Mouse (Mus musculus): ENCODE measurements around the gene Mrps27.

DNA sequence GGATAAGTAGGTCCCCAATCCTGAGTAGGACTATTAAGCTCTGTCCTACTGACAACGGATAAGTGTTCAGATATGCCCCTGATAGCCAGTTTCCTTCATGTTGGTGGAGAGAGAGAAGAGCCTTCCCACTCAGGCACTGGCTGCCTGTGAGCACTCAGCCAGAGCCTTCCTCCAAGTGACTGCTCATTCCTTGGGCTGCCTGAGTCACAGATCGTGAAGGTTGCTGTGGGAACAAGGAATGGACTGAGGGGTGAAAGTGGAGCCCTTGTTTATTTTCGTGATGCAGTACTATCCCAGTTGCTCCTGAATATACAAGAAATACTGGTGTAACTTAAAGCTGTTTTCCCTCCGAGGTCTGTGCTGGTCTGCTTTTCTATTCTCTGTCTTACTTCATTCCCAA lies 54.8 kb downstream of the Mrps27 start:
- no peak for TF ChIP-seq POLR2A (IDR thresholded peaks at IDR 0.05; ENCODE audit: borderline replicate concordance, extremely low read depth, insufficient read depth, insufficient read length, poor library complexity, severe bottlenecking)
- TF ChIP-seq CTCF (IDR thresholded peaks at IDR 0.05; ENCODE audit: borderline replicate concordance, extremely low read depth, insufficient read depth, insufficient read length): no peak

All from brain, embryonic 14.5 days (tissue).